Mouse (Mus musculus) E14TG2a.4 (cell line): Measurements from ENCODE around the gene Polr2a.

Experiments used
- CTCF ChIP-seq: conservative IDR thresholded peaks from 2 replicates; pipeline ENCODE4 v1.5.1; 2014; ENCODE audit warnings: low read length
- NANOG ChIP-seq: IDR thresholded peaks from 2 replicates; pipeline ENCODE4 v1.6.1; 2014; ENCODE audit warnings: borderline replicate concordance, low read length, mixed read lengths
- POU5F1 ChIP-seq: IDR thresholded peaks from 2 replicates; pipeline ENCODE4 v1.6.1; 2014; ENCODE audit warnings: low read length, borderline replicate concordance

DNA sequence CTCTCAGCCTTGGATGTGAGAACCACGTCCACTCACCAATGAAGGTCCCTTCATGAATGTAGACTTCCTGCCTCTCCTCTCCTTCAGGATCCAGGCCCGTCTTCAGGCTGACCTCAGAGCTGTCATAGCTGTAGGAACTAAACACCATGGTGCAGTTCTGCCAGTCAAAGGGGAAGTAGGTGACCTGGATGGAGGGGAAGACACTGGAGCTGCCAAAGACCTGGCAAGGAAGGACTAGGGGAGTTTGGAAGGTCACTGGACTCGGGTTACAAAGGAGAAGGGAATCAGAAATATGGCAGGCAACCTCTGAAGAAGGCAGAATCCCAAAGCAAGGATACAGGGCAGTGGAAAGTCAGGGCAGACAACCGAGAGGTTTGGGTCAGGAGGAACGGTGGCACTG lies 35.0 kb upstream of the Polr2a start:
- TF ChIP-seq CTCF (no peak), NANOG (no peak), POU5F1 (no peak)
